Mouse (Mus musculus): ENCODE results near the gene Aox2. TPM values are rescaled to one million over a fixed set of nuclear protein-coding genes. Genes with fewer than 3 reads are reported as not detected.
"Not testable (repeated sequence)": the region's sequence is repeated elsewhere in the genome, so short reads cannot be mapped to it uniquely, and the experiment has no call there.

Aox2 gene
- polyA plus RNA-seq, 1 experiment from 2014 or later = 0.08 TPM

DNA sequence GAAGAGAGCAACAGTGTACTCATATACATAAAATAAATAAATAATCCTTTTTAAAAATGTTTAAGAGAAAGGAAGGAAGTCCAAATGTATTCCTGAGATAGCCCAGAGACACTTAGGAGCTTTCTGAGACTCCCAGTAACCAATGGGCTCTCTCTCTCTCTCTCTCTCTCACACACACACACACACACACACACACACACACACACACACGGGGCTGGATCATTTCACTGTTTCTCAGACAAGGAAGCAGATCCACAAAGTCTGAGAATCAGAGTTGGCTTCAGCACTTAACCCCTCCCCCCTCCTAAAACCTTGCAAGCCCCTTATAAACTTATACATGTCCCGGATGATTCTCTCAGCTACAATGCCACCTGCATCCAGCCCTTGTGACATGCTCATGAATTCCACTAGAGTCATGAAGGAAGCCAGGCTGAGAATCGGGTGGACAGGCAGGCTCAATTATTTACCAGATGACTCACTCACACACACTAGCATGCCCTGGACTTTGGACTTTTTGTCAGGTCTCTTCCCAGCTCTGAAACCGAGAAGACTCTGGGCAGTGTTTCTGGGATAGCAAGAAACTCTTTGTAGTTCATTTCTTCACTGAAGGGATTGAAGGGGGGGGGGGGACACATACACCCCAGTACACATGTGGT, 75.2 kb downstream of the Aox2 start:
- 39% methylated on average over 4 of the region's 4 CpGs for WGBS
- no peaks in the 10 kb centered on the region for H3K36me3 ChIP-seq

DNA sequence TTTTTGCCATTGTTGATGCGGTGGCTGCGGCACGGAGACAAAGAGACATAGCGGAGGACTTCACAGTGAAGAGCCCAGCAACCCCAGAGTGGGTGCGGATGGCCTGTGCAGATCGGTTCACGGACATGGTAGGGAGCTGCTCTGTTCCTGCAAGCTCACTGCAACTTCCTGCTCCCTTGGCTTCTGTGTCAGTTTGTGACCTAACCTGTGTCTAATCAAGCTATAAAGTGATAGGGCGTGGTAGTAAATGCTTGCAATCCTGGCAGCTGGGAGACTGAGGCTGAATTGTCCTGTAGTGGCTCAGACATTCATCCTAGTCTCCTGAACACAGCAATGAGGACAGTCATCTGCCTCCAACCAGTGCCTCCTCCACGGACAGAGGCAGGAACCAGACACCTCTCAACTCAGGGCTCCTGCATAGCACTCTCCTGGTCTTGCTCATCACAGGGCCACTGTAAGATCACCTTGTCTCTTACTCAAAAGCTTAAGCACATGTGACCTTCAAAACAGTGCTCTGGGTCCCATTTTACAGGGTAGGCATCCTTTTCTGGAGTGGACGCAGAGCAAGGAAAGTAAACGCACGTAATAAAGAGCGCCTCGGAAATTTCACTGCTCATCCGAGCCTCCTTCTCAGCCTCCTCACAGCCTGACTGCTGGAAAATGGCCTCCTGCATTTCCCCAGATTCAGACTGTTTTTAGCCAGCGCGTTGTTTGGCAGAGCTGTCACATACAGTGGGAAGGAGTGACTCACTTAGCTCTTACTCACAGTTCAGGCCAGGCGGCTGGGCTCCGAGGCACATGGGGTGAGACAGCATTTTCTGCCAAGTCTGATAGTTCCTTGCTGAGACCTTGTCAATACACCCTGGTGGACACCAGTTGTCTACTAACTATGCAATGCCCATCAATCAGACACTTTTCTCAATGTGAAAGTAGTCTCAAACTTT, 81.1 kb downstream of the Aox2 start:
- H3K36me3 ChIP-seq = no peaks in the 10 kb centered on the region
- no peak overlapping the region for H3K4me2 ChIP-seq
- H3K9ac ChIP-seq = no peak overlapping the region
- H3K27ac ChIP-seq = no peak overlapping the region
- no peak overlapping the region for H3K4me3 ChIP-seq
- H3K9me3 ChIP-seq = no peaks in the 10 kb centered on the region
- no peak for ATAC-seq (ENCODE audit: insufficient number of reproducible peaks, low FRiP score, low TSS enrichment, low read depth)
- 78% methylated on average over 19 of the region's 19 CpGs for WGBS
- no peaks in the 10 kb centered on the region for H3K4me1 ChIP-seq
- no peaks in the 10 kb centered on the region for H3K27me3 ChIP-seq

More for the DNA sequence above, 75.2 kb downstream of the Aox2 start:
- H3K9me3 ChIP-seq = no peaks in the 10 kb centered on the region
- no peak overlapping the region for H3K4me3 ChIP-seq
- no peak for ATAC-seq (ENCODE audit: insufficient number of reproducible peaks, low FRiP score, low TSS enrichment, low read depth)
- H3K27ac ChIP-seq = no peak overlapping the region
- H3K4me2 ChIP-seq = no peak overlapping the region
- H3K27me3 ChIP-seq = no peaks in the 10 kb centered on the region
- H3K4me1 ChIP-seq = peaks cover 6% of the 10 kb centered on the region; the same call in 1 of the 2 replicates
- H3K9ac ChIP-seq = no peak overlapping the region

DNA sequence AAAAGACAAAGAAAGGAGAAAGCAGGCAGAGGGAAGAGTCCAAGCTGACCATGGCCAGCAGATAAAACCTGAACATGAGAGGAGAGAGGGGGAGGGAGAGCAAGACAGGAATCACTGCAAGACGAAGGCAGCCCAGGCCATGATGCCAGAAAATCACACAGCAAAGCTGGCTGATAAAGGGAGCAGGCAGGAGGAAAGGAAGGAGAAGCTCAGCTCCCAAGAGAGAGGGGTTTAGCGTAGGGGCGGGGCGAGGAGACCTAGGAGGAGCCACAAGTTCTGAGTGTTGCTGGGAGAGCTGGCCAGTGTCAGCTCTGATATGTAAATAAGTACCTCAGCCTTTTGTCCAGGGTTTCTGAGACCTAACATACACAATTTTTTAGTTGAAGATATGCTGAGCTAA, 84.2 kb downstream of the Aox2 start:
- 63% methylated on average over 4 of the region's 4 CpGs for WGBS
- H3K27me3 ChIP-seq = no peaks in the 10 kb centered on the region
- ATAC-seq (ENCODE audit: insufficient number of reproducible peaks, low FRiP score, low TSS enrichment, low read depth) = no peak
- H3K4me3 ChIP-seq = no peak overlapping the region
- no peak overlapping the region for H3K4me2 ChIP-seq
- no peaks in the 10 kb centered on the region for H3K36me3 ChIP-seq
- H3K9ac ChIP-seq = no peak overlapping the region
- no peak overlapping the region for H3K27ac ChIP-seq
- no peaks in the 10 kb centered on the region for H3K9me3 ChIP-seq
- peaks cover 4% of the 10 kb centered on the region; the same call in 1 of the 2 replicates for H3K4me1 ChIP-seq

DNA sequence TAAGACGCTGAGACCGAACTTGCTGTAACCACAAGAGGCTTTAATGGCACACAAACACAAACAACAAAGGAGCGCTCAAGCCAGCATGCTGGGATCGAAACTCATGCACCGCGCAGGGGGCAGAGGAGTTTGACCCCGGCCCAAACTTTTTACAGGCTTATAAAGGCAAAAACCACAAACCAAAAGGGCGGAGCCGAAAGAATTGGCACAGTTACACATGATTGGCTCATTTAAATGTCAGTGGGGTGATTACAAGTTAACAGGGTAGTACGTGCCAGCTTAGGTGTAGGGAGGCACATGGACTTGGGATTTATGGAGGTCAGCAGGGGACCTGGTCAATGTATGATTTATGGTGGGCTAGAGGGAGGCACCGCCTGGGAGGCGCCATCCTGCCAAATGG, 86.4 kb downstream of the Aox2 start:
- Histone ChIP-seq H3K4me2 (no peak overlapping the region), H3K4me3 (no peak overlapping the region), H3K27me3 (no peaks in the 10 kb centered on the region), H3K9ac (no peak overlapping the region), H3K9me3 (no peaks in the 10 kb centered on the region), H3K27ac (no peak overlapping the region), H3K4me1 (peaks cover 4% of the 10 kb centered on the region; the same call in 1 of the 2 replicates), H3K36me3 (no peaks in the 10 kb centered on the region)
- ATAC-seq (ENCODE audit: insufficient number of reproducible peaks, low FRiP score, low TSS enrichment, low read depth) = no peak
- 60% methylated on average over 12 of the region's 12 CpGs for WGBS

DNA sequence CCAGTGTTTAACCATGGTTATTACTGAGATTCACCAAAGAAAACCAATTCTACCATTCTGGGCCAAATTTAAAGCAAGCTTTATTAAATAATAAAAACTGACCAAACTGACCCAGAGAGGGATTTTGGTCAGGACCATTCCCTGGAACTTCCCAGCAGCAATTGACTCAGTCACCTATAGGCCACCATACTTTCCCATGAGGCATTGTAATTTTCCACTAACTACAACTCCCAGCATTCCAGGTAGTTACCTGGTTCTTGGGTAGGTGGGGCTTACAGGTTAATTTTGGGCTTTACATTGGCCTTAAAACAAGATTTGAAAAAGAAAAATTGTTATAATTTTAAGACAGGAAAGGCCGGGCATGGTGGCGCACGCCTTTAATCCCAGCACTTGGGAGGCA, 87.7 kb downstream of the Aox2 start:
- H3K4me1 ChIP-seq = peaks cover 4% of the 10 kb centered on the region; the same call in 1 of the 2 replicates
- no peak overlapping the region for H3K4me3 ChIP-seq
- ATAC-seq (ENCODE audit: insufficient number of reproducible peaks, low FRiP score, low TSS enrichment, low read depth) = no peak
- no peaks in the 10 kb centered on the region for H3K9me3 ChIP-seq
- no peaks in the 10 kb centered on the region for H3K36me3 ChIP-seq
- H3K27ac ChIP-seq = no peak overlapping the region
- H3K9ac ChIP-seq = no peak overlapping the region
- H3K4me2 ChIP-seq = no peak overlapping the region
- no peaks in the 10 kb centered on the region for H3K27me3 ChIP-seq
- 95% methylated on average over 3 of the region's 3 CpGs for WGBS

DNA sequence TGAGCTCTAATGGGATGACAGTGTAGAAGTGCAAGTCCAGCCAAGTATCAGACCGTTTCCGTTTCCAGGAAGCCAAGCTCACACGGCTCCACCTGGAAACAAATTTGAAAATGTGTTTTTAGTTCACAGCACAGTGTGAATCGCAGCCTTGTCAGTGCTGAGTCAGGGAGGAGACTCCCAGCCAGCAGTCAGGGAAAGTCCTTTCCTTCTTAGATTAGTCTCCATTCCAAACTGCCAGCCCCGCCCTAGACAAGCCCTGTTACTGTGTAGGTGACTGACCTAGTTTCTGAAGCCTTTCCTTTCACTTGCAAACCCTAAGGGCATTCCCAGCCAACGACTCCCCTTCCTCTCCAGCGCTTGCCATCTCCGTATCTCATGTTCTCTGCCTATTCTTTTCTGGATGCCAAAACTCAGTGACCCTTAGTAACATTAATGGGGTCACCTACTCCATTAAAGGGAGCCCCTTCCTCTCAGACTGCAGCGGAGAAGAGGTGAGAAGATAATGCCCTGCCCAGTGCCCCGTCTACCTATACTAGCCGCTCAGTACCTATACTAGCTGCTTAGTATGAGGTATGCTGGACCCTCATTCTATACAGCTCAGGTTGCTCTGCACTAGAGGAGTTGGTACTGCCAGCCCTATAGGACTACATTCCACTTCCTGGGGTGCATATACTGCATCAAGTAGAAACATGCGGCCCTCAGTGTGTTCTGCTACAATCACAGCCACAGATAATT, 88.8 kb downstream of the Aox2 start:
- peak overlapping the region; percentile 74 for H3K27ac ChIP-seq
- no peak overlapping the region for H3K4me2 ChIP-seq
- H3K9me3 ChIP-seq = no peaks in the 10 kb centered on the region
- no peak overlapping the region for H3K9ac ChIP-seq
- H3K4me3 ChIP-seq = no peak overlapping the region
- H3K4me1 ChIP-seq = peaks cover 4% of the 10 kb centered on the region; the same call in 1 of the 2 replicates
- no peaks in the 10 kb centered on the region for H3K27me3 ChIP-seq
- peak; percentile 61; the same call in 1 of the 2 replicates for ATAC-seq (ENCODE audit: insufficient number of reproducible peaks, low FRiP score, low TSS enrichment, low read depth)
- H3K36me3 ChIP-seq = no peaks in the 10 kb centered on the region
- 63% methylated on average over 12 of the region's 12 CpGs for WGBS

DNA sequence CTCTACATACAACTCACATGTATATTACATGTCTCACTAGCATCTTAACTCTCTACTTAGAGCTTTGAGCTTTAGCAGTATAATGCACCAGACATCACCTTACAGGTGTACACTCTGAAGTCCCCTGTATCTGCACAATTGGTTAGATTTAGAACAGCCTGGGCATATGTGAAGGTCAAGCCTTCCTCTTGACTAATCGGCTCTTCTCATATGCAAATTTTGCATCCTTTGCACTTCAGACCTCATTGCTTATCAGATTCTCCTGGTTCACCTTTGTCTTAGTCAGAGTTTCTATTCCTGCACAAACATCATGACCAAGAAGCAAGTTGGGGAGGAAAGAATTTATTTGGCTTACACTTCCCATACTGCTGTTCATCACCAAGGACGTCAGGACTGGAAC, 91.6 kb downstream of the Aox2 start:
- no peak overlapping the region for H3K27ac ChIP-seq
- no peaks in the 10 kb centered on the region for H3K9me3 ChIP-seq
- ATAC-seq (ENCODE audit: insufficient number of reproducible peaks, low FRiP score, low TSS enrichment, low read depth) = no peak
- no peak overlapping the region for H3K4me3 ChIP-seq
- H3K27me3 ChIP-seq = no peaks in the 10 kb centered on the region
- H3K4me2 ChIP-seq = no peak overlapping the region
- H3K9ac ChIP-seq = no peak overlapping the region
- WGBS = 69% methylated on average over 2 of the region's 2 CpGs
- no peaks in the 10 kb centered on the region for H3K36me3 ChIP-seq
- H3K4me1 ChIP-seq = peaks cover 4% of the 10 kb centered on the region; the same call in 1 of the 2 replicates

DNA sequence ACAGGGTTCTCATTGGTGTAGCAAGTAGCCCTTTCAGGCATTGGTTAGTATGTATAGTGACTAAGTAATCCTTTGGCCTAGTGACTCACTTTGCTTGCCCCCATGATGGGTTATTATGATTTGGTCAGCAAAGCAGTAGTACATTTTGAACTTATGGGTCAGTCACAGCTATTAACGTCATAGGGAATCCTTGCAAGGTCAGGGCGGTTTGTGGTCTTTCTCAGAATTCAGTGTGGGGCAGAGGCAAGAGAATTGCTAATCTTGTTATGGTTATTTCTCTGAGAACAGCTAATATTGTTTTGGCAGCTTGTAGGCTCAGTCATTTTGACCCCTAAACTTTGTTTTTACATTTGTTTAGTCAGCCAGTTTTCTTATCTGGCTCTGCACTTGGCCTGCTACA, 96.1 kb downstream of the Aox2 start:
- H3K9me3 ChIP-seq; H3K4me3 ChIP-seq; H3K4me2 ChIP-seq; H3K4me1 ChIP-seq; H3K36me3 ChIP-seq; H3K9ac ChIP-seq; ATAC-seq (ENCODE audit: insufficient number of reproducible peaks, low FRiP score, low TSS enrichment, low read depth); H3K27me3 ChIP-seq; H3K27ac ChIP-seq: not testable (repeated sequence)
- WGBS = 74% methylated on average over 2 of the region's 2 CpGs

DNA sequence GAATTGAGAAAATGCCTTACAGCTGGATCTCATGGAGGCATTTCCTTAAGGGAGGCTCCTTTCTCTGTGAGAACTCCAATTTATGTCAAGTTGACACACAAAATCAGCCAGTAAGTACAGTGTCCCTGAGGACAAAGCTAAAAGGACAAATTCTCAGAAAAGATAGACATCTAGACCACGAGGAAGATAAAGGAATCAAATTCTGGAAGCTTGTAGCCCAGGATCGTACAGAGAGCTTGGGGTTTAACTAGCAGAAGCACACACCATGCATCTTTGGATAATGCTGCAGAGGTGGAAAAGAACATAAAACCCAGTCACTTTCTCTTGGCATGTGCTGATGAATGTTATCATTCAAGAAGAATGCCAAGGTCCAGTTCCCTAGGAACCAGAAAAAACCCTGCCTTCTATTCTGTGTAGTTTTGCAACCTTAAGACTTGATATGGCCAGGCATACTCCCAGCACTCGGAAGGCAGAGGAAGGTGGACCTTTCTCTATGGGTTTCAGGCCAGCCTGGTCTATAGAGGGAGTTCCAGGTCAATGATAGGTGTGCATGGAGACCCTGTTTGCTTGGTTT, 97.5 kb downstream of the Aox2 start:
- Histone ChIP-seq H3K27ac (no peak overlapping the region), H3K9ac (no peak overlapping the region), H3K27me3 (no peaks in the 10 kb centered on the region), H3K9me3 (no peaks in the 10 kb centered on the region), H3K4me2 (no peak overlapping the region), H3K36me3 (no peaks in the 10 kb centered on the region), H3K4me1 (no peaks in the 10 kb centered on the region), H3K4me3 (no peak overlapping the region)
- no peak for ATAC-seq (ENCODE audit: insufficient number of reproducible peaks, low FRiP score, low TSS enrichment, low read depth)
- 77% methylated on average over 3 of the region's 3 CpGs for WGBS

DNA sequence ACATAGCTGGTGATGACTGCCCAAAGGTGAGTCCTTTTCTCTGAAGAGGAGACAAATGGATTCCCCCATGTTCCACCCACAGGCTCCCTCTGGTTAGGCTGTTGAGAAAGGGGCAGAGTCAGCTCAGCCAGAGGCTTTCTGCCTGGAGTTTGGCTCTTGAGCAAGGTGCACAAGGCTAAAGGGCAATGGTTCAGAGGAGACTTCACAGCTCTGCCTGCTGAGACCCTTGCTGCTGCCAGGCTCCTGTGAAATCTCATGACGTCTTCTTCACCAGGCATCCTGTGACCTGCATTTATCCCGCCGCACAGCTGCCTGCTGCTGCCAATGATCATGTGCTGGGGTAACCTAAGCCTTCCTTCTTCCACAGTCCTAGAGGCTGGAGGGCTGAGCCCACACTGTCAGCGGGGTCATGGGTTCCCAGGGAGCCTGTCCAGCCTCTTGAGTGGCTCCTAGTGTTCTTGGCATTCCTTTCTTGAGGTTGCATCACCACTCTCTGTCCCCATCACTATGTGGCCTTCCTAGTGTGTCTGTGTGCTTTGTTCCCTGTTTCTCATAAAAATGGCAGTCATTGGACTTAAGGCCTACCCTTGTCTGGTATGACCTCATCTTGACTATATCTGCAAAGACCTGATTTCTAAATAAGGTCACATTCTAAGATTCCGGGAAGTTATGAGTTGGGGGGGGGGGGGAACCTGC, 104.6 kb downstream of the Aox2 start:
- no peaks in the 10 kb centered on the region for H3K27me3 ChIP-seq
- H3K9ac ChIP-seq = no peak overlapping the region
- ATAC-seq (ENCODE audit: insufficient number of reproducible peaks, low FRiP score, low TSS enrichment, low read depth) = no peak
- no peaks in the 10 kb centered on the region for H3K4me1 ChIP-seq
- 66% methylated on average over 5 of the region's 5 CpGs for WGBS
- no peaks in the 10 kb centered on the region for H3K36me3 ChIP-seq
- H3K9me3 ChIP-seq = no peaks in the 10 kb centered on the region
- no peak overlapping the region for H3K4me2 ChIP-seq
- no peak overlapping the region for H3K27ac ChIP-seq
- H3K4me3 ChIP-seq = no peak overlapping the region
